Mouse (Mus musculus): ENCODE data around the gene Ugt1a8.

Ugt1a8 gene

DNA sequence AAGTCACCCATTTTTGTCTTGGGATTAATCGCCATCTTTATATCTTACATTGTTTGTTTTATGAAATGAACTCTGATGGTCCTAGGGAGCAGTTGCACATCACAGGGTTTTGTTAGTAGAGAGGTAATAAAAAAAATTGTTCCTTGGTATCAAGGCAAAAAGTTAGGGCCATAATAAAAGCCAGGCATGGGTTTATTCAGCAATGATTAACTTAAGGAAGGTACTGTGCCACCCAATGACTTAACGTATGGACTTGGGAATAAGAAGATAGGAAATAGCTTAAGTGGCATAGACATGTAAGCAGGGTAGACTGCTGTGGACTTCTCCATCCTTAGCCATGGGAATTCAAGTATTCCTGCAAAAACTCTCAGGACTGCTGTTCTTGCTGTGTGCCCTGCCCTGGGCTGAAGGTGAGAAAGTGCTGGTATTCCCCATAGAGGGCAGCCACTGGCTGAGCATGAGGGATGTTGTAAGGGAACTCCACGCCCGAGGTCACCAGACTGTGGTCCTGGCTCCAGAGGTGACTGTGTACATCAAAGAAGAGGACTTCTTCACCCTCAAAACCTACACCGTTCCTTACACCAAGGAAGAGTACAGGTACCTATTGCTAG is 98.8 kb downstream of the Ugt1a8 start:
- no peak for DNase-seq (ENCODE audit: low read depth, low spot score)

GRCm38 (mm10) chr1:88192136-88192535 is 104.5 kb downstream of the Ugt1a8 start:
- no peak for DNase-seq (ENCODE audit: low read depth, low spot score)

DNA sequence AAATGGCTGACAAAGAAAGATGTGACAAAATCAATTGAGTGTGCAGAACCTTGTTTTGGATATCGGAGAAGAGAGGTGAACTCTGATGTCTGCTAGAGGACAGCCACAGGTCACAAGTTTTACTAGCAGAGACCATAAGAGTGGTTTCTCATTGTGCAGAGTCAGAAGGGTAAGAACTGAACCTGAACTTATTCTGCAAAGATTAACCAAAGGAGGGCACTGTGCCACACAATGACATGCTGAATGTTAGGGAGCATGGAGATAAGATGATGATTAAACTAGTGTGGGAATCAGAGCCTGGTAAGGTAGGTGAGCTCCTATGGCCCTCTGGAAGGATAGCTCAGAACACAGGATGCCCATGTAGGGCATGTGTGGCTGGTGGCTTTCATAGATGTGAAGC is 108.1 kb downstream of the Ugt1a8 start:
- no peak for DNase-seq (ENCODE audit: low read depth, low spot score)

GRCm38 (mm10) chr1:88197443-88197842 is 109.8 kb downstream of the Ugt1a8 start:
- DNase-seq (ENCODE audit: low read depth, low spot score): no peak

GRCm38 (mm10) chr1:88199996-88200395 is 112.4 kb downstream of the Ugt1a8 start:
- no peak for DNase-seq (ENCODE audit: low read depth, low spot score)

DNA sequence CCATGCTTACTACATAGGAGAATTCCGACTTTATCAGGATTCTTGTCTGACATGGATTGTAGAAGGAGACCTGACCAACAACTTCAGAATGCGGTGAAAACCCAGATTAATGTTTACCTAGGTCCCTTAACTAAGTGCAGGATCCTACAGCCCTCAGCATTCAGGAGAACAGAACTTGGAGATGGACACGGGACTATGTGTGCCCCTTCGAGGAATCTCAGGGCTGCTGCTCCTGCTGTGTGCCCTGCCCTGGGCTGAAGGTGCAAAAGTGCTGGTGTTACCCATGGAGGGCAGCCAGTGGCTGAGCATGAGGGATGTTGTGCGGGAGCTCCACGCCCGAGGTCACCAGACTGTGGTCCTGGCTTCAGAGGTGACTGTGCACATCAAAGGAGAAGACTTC is 112.8 kb downstream of the Ugt1a8 start, which contains the start of gene Ugt1a2:
TSS of gene Ugt1a2 (plus strand) at position 146 of the 400 bp plus-strand sequence.
- DNase-seq (ENCODE audit: low read depth, low spot score): no peak

- peak; percentile 55 for DNase-seq (ENCODE audit: low read depth, low spot score)
Observed at GRCm38 (mm10) chr1:88205294-88205922, 117.8 kb downstream of the Ugt1a8 start, which contains the start of gene Dnajb3. TSS of gene Dnajb3 (minus strand) at chr1:88205782.

GRCm38 (mm10) chr1:88206843-88207479 is 119.3 kb downstream of the Ugt1a8 start:
- no peak for DNase-seq (ENCODE audit: low read depth, low spot score)

- DNase-seq (ENCODE audit: low read depth, low spot score): no peak
Observed at GRCm38 (mm10) chr1:88211812-88212211, 124.2 kb downstream of the Ugt1a8 start, which contains the start of gene Ugt1a1. TSS of gene Ugt1a1 (plus strand) at chr1:88211959.

DNA sequence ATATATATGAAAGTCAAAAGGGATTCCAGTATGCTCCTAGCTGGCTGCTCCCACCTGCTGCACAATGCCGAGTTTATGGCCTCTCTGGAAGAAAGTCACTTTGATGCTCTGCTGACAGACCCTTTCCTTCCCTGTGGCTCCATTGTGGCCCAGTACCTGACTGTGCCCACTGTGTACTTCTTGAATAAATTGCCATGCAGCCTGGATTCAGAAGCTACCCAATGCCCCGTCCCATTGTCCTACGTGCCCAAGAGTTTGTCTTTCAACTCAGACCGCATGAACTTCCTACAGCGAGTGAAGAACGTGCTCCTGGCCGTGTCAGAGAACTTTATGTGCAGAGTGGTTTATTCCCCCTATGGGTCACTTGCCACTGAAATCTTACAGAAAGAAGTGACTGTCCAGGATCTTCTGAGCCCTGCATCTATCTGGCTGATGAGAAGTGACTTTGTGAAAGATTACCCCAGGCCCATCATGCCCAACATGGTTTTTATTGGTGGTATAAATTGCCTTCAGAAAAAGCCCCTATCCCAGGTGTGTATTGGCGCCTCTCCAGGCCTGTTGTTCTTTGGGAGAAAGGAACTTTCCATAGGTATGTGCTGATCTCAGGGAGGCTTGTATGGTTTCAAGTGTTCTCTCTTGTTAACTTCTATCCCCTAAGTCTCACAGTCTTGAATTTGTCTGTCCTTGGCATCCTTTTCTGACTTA is 124.9 kb downstream of the Ugt1a8 start:
- no peak for DNase-seq (ENCODE audit: low read depth, low spot score)

GRCm38 (mm10) chr1:88213061-88213460 is 125.4 kb downstream of the Ugt1a8 start:
- DNase-seq (ENCODE audit: low read depth, low spot score): no peak

DNA sequence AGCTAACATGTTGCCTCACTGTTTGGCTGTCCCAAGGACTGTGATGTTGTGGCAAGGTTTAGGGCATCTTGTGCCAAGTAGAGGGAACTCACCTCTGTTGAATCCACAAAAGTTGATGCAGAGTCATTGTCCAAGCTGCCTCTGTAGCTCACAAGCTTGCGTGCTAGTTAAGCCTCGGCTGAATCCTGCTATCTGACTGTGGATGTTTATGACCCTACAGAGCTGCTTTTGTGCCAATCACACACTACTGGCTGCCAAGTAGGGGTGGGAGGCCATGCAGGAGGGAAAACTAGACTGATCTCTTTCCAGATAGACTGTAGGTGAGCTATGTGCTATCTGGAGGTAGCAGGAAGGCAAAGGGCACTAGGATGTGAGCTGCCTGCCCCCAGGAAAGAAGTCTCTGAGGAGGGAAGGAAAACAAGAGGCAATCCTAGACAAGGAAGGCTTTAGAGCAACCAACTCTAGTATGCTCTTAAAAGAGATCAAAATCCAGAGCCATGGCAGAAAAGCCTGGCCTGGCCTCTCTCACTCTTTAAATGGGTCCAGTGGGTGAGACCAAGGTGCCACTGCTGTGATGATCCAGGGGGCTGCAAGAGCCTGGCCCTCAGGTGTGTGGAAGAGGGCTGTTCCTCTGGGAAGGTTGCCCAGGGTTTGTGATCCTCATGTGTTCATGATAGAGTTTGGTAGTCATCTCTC is 126.3 kb downstream of the Ugt1a8 start:
- no peak for DNase-seq (ENCODE audit: low read depth, low spot score)

GRCm38 (mm10) chr1:88214462-88214952 is 126.9 kb downstream of the Ugt1a8 start:
- DNase-seq (ENCODE audit: low read depth, low spot score): no peak

- no peak for DNase-seq (ENCODE audit: low read depth, low spot score)
Observed at GRCm38 (mm10) chr1:88215466-88216380, 128.1 kb downstream of the Ugt1a8 start.

GRCm38 (mm10) chr1:88216551-88216950 is 128.9 kb downstream of the Ugt1a8 start:
- DNase-seq (ENCODE audit: low read depth, low spot score): no peak

DNA sequence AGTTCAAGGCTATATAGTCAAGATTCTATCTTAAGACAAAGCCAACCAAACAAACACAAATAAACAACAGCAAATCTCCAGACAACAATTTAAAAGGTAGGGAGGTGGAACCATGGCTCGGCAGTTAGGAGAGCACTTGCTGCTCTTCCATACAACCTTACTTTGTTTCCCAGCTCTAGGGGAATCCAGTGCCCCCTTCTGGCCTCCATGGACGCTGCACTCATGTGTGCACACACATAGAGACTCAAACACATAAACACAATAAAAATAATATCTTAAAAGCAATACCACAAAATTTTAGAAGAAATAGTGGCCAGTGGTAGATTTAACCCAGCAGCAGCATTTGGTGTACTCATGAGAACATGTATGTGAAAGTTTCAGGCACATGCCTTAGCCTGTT is 129.5 kb downstream of the Ugt1a8 start:
- no peak for DNase-seq (ENCODE audit: low read depth, low spot score)

DNA sequence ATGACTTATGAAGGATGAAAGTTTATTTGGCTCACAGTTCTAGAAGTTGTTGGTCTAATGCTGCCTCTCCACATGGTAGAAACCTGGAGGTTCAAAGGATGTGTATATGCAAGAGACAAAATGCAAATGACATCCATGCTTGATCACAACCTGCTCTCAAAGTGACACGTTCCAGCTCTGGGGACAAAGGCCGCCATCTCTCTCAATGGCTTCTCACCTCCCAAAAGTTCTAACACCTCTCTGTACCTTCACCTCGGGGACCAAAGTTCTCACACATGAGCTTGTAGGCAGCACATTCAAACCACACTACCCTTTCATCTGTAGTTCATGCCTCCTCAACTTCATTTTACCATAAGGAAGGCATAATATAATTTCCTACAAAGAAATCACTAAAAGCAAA is 130.0 kb downstream of the Ugt1a8 start:
- DNase-seq (ENCODE audit: low read depth, low spot score): no peak

DNA sequence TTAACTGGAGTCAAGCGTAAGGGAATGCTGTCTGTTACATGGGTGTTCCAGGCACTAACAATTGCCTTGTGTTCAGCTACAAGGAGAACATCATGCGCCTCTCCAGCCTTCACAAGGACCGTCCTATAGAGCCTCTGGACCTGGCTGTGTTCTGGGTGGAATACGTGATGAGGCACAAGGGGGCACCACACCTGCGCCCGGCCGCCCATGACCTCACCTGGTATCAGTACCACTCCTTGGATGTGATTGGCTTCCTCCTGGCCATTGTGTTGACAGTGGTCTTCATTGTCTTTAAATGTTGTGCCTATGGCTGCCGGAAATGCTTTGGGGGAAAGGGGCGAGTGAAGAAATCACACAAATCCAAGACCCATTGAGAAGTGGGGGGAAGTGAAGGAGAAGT is 130.4 kb downstream of the Ugt1a8 start:
- DNase-seq (ENCODE audit: low read depth, low spot score): no peak

DNA sequence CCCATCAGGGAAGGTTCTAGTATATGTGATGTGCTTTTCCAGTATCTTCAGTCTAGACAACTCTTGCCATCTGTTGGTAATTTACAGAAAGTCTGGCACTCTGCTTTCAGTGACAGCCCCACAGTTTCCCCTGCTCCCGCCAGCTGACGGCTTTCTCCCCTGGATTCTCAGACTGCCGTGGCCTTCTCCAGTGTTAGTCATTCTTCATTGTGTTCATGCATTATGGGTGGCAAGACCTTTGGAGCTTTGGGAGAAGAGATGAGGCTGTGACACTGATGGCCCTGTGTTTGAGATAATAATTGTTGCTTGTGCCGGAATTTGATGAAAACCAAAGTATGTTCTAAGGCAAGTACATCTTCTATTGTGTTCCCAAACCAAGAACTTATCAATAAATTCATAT is 131.0 kb downstream of the Ugt1a8 start:
- DNase-seq (ENCODE audit: low read depth, low spot score): no peak

- no peak for DNase-seq (ENCODE audit: low read depth, low spot score)
Observed at GRCm38 (mm10) chr1:88219054-88219453, 131.4 kb downstream of the Ugt1a8 start.
